Mouse (Mus musculus): ENCODE measurements around the gene Tnnc1. TPM values are rescaled to one million over a fixed set of nuclear protein-coding genes. Genes with fewer than 3 reads are reported as not detected.

The Tnnc1 gene
- polyA plus RNA-seq, 1 experiment from 2014 or later = 1.3 TPM

DNA sequence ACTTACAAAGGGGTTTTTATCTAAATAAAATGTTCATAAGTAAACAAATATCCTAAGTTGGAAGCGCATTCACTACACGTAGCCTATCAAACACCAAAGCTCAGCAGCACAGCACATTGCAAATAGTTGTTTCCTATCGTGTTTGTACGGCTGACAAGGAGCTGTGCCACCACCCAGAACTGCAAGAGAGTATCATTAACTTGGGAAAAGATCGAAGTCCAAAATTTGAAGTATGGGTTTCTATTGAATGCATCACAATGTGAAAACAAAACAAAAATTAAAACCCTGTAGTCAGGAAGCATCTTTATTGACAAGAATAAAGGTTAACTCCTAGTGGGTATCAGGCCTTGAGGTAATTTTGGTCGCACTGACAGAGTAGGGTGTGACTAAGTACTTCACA is 40.3 kb downstream of the Tnnc1 start:
- Histone ChIP-seq H3K9me3 (ENCODE audit: control insufficient read depth, low read depth, low read length) (no peaks in the 10 kb centered on the region), H3K27ac (ENCODE audit: low read length) (no peak overlapping the region), H3K9ac (replicated peaks; ENCODE audit: low read depth, low read length) (no peak overlapping the region), H3K4me2 (replicated peaks; ENCODE audit: low read depth, low read length) (no peak overlapping the region), H3K36me3 (ENCODE audit: control insufficient read depth, insufficient read depth, low read length) (peaks cover 8% of the 10 kb centered on the region; the same call in 1 of the 2 replicates), H3K4me3 (ENCODE audit: low read depth, low read length) (no peak overlapping the region), H3K27me3 (ENCODE audit: control insufficient read depth, insufficient read depth, low read length) (no peaks in the 10 kb centered on the region), H3K4me1 (ENCODE audit: control insufficient read depth, insufficient read depth, low read length) (peaks cover 6% of the 10 kb centered on the region; the same call in 1 of the 2 replicates)
- ATAC-seq (ENCODE audit: insufficient number of reproducible peaks, insufficient read depth, low FRiP score, low read depth) = no peak
- 87% methylated on average over 6 of the region's 6 CpGs for WGBS

- WGBS = 16% methylated on average over 38 of the region's 38 CpGs
- Histone ChIP-seq H3K4me1 (ENCODE audit: control insufficient read depth, insufficient read depth, low read length) (peaks cover 6% of the 10 kb centered on the region; the same call in 1 of the 2 replicates), H3K36me3 (ENCODE audit: control insufficient read depth, insufficient read depth, low read length) (peaks cover 29% of the 10 kb centered on the region), H3K27ac (ENCODE audit: low read length) (peak overlapping the region; percentile 92), H3K27me3 (ENCODE audit: control insufficient read depth, insufficient read depth, low read length) (no peaks in the 10 kb centered on the region), H3K9ac (replicated peaks; ENCODE audit: low read depth, low read length) (peak overlapping the region; percentile 61), H3K4me3 (ENCODE audit: low read depth, low read length) (peak overlapping the region; percentile 96), H3K9me3 (ENCODE audit: control insufficient read depth, low read depth, low read length) (no peaks in the 10 kb centered on the region), H3K4me2 (replicated peaks; ENCODE audit: low read depth, low read length) (peak overlapping the region; percentile 66)
- ATAC-seq (ENCODE audit: insufficient number of reproducible peaks, insufficient read depth, low FRiP score, low read depth) = peak; percentile 88
Measured at GRCm38 (mm10) chr14:31250222-31251083, 42.3 kb downstream of the Tnnc1 start.

DNA sequence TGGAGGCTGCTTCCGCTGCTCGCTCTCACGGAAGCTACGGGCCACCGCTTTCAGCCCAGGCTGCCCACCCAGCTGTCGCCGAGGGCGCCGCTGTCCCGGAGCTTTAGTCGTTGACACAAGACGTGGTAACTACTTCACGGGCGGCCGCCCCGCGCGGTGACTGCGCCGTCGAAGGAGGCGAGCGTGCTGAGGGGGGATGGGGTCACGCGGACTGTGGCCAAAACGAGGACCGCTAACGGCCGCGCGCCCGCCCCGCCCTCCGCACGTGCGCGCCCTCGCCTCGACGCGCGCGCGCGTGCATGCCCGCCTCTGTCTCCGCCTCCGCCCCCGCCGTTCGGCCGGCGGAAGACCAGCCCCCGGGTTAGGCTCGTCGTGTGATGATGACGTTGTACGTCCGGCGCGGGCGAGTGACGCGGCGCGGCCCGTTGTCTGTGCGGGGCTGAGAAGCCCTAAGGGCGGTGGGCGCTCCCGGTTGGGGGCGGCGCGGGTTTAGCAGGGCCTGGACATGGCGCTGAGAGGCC is 43.0 kb downstream of the Tnnc1 start, which contains the start of the genes Phf7 and Bap1:
Phf7 (minus strand) TSS at position 234 of the 521 bp plus-strand sequence.
Bap1 (plus strand) TSS at position 367 of the 521 bp plus-strand sequence.
- peak within 1 kb of the TSS; percentile 92 for H3K27ac ChIP-seq (ENCODE audit: low read length)
- no peaks in the 10 kb centered on the region for H3K9me3 ChIP-seq (ENCODE audit: control insufficient read depth, low read depth, low read length)
- whole genome bisulfite sequencing = under 1% methylated on average over 75 of the region's 75 CpGs
- H3K4me3 ChIP-seq (ENCODE audit: low read depth, low read length) = peak within 1 kb of the TSS; percentile 96
- H3K9ac ChIP-seq (replicated peaks; ENCODE audit: low read depth, low read length) = peak within 1 kb of the TSS; percentile 97
- peaks cover 35% of the 10 kb centered on the region for H3K36me3 ChIP-seq (ENCODE audit: control insufficient read depth, insufficient read depth, low read length)
- H3K4me1 ChIP-seq (ENCODE audit: control insufficient read depth, insufficient read depth, low read length) = peaks cover 6% of the 10 kb centered on the region; the same call in 1 of the 2 replicates
- H3K27me3 ChIP-seq (ENCODE audit: control insufficient read depth, insufficient read depth, low read length) = no peaks in the 10 kb centered on the region
- H3K4me2 ChIP-seq (replicated peaks; ENCODE audit: low read depth, low read length) = peak within 1 kb of the TSS; percentile 82
- ATAC-seq (ENCODE audit: insufficient number of reproducible peaks, insufficient read depth, low FRiP score, low read depth) = peak; percentile 89

GRCm38 (mm10) chr14:31251626-31252025 is 43.5 kb downstream of the Tnnc1 start:
- Histone ChIP-seq H3K4me3 (ENCODE audit: low read depth, low read length) (peak overlapping the region; percentile 96), H3K4me1 (ENCODE audit: control insufficient read depth, insufficient read depth, low read length) (peaks cover 6% of the 10 kb centered on the region; the same call in 1 of the 2 replicates), H3K4me2 (replicated peaks; ENCODE audit: low read depth, low read length) (peak overlapping the region; percentile 82), H3K9me3 (ENCODE audit: control insufficient read depth, low read depth, low read length) (no peaks in the 10 kb centered on the region), H3K27me3 (ENCODE audit: control insufficient read depth, insufficient read depth, low read length) (no peaks in the 10 kb centered on the region), H3K9ac (replicated peaks; ENCODE audit: low read depth, low read length) (peak overlapping the region; percentile 97), H3K36me3 (ENCODE audit: control insufficient read depth, insufficient read depth, low read length) (peaks cover 40% of the 10 kb centered on the region), H3K27ac (ENCODE audit: low read length) (peak overlapping the region; percentile 77)
- WGBS = under 1% methylated on average over 18 of the region's 18 CpGs
- peak; percentile 34; the same call in 1 of the 2 replicates for ATAC-seq (ENCODE audit: insufficient number of reproducible peaks, insufficient read depth, low FRiP score, low read depth)

- WGBS = 86% methylated on average over 5 of the region's 5 CpGs
- no peaks in the 10 kb centered on the region for H3K9me3 ChIP-seq (ENCODE audit: control insufficient read depth, low read depth, low read length)
- no peak for ATAC-seq (ENCODE audit: insufficient number of reproducible peaks, insufficient read depth, low FRiP score, low read depth)
- H3K4me1 ChIP-seq (ENCODE audit: control insufficient read depth, insufficient read depth, low read length) = peaks cover 6% of the 10 kb centered on the region; the same call in 1 of the 2 replicates
- H3K4me3 ChIP-seq (ENCODE audit: low read depth, low read length) = peak overlapping the region; percentile 96
- no peaks in the 10 kb centered on the region for H3K27me3 ChIP-seq (ENCODE audit: control insufficient read depth, insufficient read depth, low read length)
- H3K27ac ChIP-seq (ENCODE audit: low read length) = no peak overlapping the region
- H3K9ac ChIP-seq (replicated peaks; ENCODE audit: low read depth, low read length) = peak overlapping the region; percentile 97
- H3K4me2 ChIP-seq (replicated peaks; ENCODE audit: low read depth, low read length) = peak overlapping the region; percentile 82
- H3K36me3 ChIP-seq (ENCODE audit: control insufficient read depth, insufficient read depth, low read length) = peaks cover 44% of the 10 kb centered on the region
Measured at GRCm38 (mm10) chr14:31252091-31252490, 44.0 kb downstream of the Tnnc1 start.

DNA sequence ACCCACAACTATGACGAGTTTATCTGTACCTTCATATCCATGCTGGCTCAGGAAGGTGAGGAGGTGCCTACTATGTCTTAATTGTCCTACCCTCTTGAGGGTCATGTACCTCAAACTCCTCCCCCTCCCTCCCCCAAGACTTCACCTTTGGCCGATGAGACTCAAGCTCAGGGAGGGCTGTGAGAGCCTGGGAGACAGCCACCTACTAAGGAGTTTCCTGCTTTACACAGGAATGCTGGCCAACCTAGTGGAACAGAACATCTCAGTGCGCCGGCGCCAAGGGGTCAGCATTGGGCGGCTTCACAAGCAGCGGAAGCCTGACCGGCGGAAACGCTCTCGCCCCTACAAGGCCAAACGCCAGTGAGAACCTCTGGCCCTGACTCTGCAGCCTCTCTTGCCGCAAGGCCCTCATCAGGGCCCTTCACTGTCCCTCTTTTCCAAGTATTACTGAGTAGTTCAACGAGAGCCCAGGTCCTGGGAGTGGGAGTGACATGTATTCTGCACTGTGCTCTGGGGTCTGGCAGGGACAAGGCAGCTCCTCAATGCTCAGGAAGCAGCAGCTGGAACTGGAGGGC is 50.5 kb downstream of the Tnnc1 start:
- WGBS = 94% methylated on average over 14 of the region's 14 CpGs
- H3K36me3 ChIP-seq (ENCODE audit: control insufficient read depth, insufficient read depth, low read length) = peaks cover 81% of the 10 kb centered on the region

DNA sequence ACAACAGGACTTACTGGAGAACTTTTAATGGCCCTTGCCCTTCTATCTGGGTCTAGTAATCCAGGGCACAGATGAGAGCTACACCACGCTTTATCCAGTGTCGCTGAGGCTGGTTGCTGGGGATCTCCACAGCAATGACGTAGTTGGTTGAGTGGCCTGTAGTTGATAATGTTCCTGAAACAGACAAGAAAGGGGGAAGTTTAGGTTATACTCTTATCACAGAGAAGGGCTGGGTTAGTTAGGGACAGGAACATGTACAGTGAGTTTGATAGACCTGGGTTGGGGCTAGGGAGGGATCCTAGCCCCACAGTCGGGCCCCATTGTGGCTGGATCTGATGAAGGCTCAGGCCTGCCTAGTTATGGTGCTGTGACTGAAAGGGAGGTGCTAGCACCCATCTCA is 52.3 kb downstream of the Tnnc1 start:
- H3K27ac ChIP-seq (ENCODE audit: low read length) = no peak overlapping the region
- no peaks in the 10 kb centered on the region for H3K27me3 ChIP-seq (ENCODE audit: control insufficient read depth, insufficient read depth, low read length)
- H3K4me3 ChIP-seq (ENCODE audit: low read depth, low read length) = no peak overlapping the region
- H3K4me2 ChIP-seq (replicated peaks; ENCODE audit: low read depth, low read length) = no peak overlapping the region
- H3K9me3 ChIP-seq (ENCODE audit: control insufficient read depth, low read depth, low read length) = no peaks in the 10 kb centered on the region
- ATAC-seq (ENCODE audit: insufficient number of reproducible peaks, insufficient read depth, low FRiP score, low read depth) = peak; percentile 39; the same call in 1 of the 2 replicates
- no peak overlapping the region for H3K9ac ChIP-seq (replicated peaks; ENCODE audit: low read depth, low read length)
- H3K36me3 ChIP-seq (ENCODE audit: control insufficient read depth, insufficient read depth, low read length) = peaks cover 63% of the 10 kb centered on the region
- WGBS = 97% methylated on average over 4 of the region's 4 CpGs
- no peaks in the 10 kb centered on the region for H3K4me1 ChIP-seq (ENCODE audit: control insufficient read depth, insufficient read depth, low read length)

More for the DNA sequence above, 50.5 kb downstream of the Tnnc1 start:
- H3K4me3 ChIP-seq (ENCODE audit: low read depth, low read length) = no peak overlapping the region
- H3K27me3 ChIP-seq (ENCODE audit: control insufficient read depth, insufficient read depth, low read length) = no peaks in the 10 kb centered on the region
- no peak for ATAC-seq (ENCODE audit: insufficient number of reproducible peaks, insufficient read depth, low FRiP score, low read depth)
- no peak overlapping the region for H3K27ac ChIP-seq (ENCODE audit: low read length)
- H3K9me3 ChIP-seq (ENCODE audit: control insufficient read depth, low read depth, low read length) = no peaks in the 10 kb centered on the region
- no peak overlapping the region for H3K4me2 ChIP-seq (replicated peaks; ENCODE audit: low read depth, low read length)
- H3K9ac ChIP-seq (replicated peaks; ENCODE audit: low read depth, low read length) = no peak overlapping the region
- no peaks in the 10 kb centered on the region for H3K4me1 ChIP-seq (ENCODE audit: control insufficient read depth, insufficient read depth, low read length)

DNA sequence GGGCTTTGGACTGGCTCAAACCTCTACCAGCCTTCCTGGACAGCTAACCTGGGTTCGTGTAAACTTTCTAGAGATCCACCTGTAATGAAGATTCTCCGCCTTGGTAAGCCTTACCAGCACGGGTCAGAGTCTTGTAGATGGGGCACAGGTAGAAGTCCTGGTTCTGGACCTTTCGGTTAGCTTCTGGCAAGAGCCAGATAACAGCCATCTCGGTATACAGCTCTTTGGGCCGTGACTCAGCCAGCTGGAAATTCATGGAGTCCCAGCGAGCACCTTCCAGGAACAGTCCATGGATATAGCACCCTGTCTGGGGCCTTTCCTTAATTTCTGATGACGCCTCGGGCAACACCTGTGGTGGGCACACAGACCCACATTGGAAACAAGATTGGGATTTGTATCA is 52.8 kb downstream of the Tnnc1 start:
- Histone ChIP-seq H3K4me2 (replicated peaks; ENCODE audit: low read depth, low read length) (no peak overlapping the region), H3K9me3 (ENCODE audit: control insufficient read depth, low read depth, low read length) (no peaks in the 10 kb centered on the region), H3K9ac (replicated peaks; ENCODE audit: low read depth, low read length) (no peak overlapping the region), H3K27ac (ENCODE audit: low read length) (no peak overlapping the region), H3K27me3 (ENCODE audit: control insufficient read depth, insufficient read depth, low read length) (no peaks in the 10 kb centered on the region), H3K36me3 (ENCODE audit: control insufficient read depth, insufficient read depth, low read length) (peaks cover 58% of the 10 kb centered on the region), H3K4me3 (ENCODE audit: low read depth, low read length) (no peak overlapping the region), H3K4me1 (ENCODE audit: control insufficient read depth, insufficient read depth, low read length) (no peaks in the 10 kb centered on the region)
- 94% methylated on average over 9 of the region's 9 CpGs for WGBS
- ATAC-seq (ENCODE audit: insufficient number of reproducible peaks, insufficient read depth, low FRiP score, low read depth) = no peak

Data from stomach, embryonic 14.5 days (tissue).